Mouse (Mus musculus) duodenum, adult 2 months (tissue): ENCODE data around the gene Olfr1389. TPM values are rescaled to one million over a fixed set of nuclear protein-coding genes. Genes with fewer than 3 reads are reported as not detected.

Experiments used
- polyA plus RNA-seq: library from polyadenylated mRNA; depleted of rRNA; stranded (reverse); fragments of >200 nt; gene quantifications from 2 replicates; pipeline ENCODE4 v1.2.3, GENCODE M21; 2012; ENCODE audit warnings: low replicate concordance; rRNA removed

Gene Olfr1389
- not detected in 2 replicates for polyA plus RNA-seq

GRCm38 (mm10) chr11:49422767-49423166 lies at the start of gene Olfr1389:
Gene Olfr1389, plus strand, starts transcription at chr11:49423067.

GRCm38 (mm10) chr11:49436411-49436810 lies 13.5 kb downstream of the Olfr1389 start, which contains the start of gene Olfr1388:
Gene Olfr1388, plus strand, starts transcription at chr11:49436624.

GRCm38 (mm10) chr11:49455043-49455442 lies 32.2 kb downstream of the Olfr1389 start, which contains the start of gene Olfr1387:
Gene Olfr1387, plus strand, starts transcription at chr11:49455343.

GRCm38 (mm10) chr11:49464746-49465145 lies 41.9 kb downstream of the Olfr1389 start, which contains the start of gene Olfr1386:
Gene Olfr1386, plus strand, starts transcription at chr11:49465046.

Other genes with a start within 250 kb of the Olfr1389 start
- 1.8 and 1.9 TPM in 2 replicates for gene Btnl9, start 235.9 kb upstream of the Olfr1389 start, polyA plus RNA-seq
- 0.33 and 0.69 TPM in 2 replicates for gene Zfp62, start 219.8 kb upstream of the Olfr1389 start, polyA plus RNA-seq
- 123 and 188 TPM in 2 replicates for gene Mgat1, start 178.9 kb upstream of the Olfr1389 start, polyA plus RNA-seq
- gene Olfr1393, start 144.8 kb upstream of the Olfr1389 start, polyA plus RNA-seq: 0.27 TPM in 1 of 2 replicates, not detected in the other
- gene Olfr1392, start 137.8 kb upstream of the Olfr1389 start, polyA plus RNA-seq: 0.05 TPM in 1 of 2 replicates, not detected in the other
- gene Olfr10, start 118.3 kb upstream of the Olfr1389 start, polyA plus RNA-seq: not detected in 2 replicates
- gene Olfr1391, start 100.3 kb upstream of the Olfr1389 start, polyA plus RNA-seq: not detected in 2 replicates
- not detected in 2 replicates for gene Olfr1390, start 87.9 kb upstream of the Olfr1389 start, polyA plus RNA-seq
- not detected in 2 replicates for gene Olfr1388, start 13.6 kb downstream of the Olfr1389 start, polyA plus RNA-seq
- gene Olfr1387, start 32.3 kb downstream of the Olfr1389 start, polyA plus RNA-seq: not detected in 2 replicates
- gene Olfr1386, start 42.0 kb downstream of the Olfr1389 start, polyA plus RNA-seq: not detected in 2 replicates
- gene Olfr1385, start 66.0 kb downstream of the Olfr1389 start, polyA plus RNA-seq: not detected in 2 replicates
- gene Olfr1384, start 83.7 kb downstream of the Olfr1389 start, polyA plus RNA-seq: not detected in 2 replicates
- gene Olfr1383, start 96.6 kb downstream of the Olfr1389 start, polyA plus RNA-seq: not detected in 2 replicates
- gene Olfr1382, start 105.2 kb downstream of the Olfr1389 start, polyA plus RNA-seq: not detected in 2 replicates
- not detected in 2 replicates for gene Olfr1381, start 120.4 kb downstream of the Olfr1389 start, polyA plus RNA-seq
- gene Olfr1380, start 133.8 kb downstream of the Olfr1389 start, polyA plus RNA-seq: not detected in 2 replicates
- gene Flt4, start 186.2 kb downstream of the Olfr1389 start, polyA plus RNA-seq: 4.3 and 4.4 TPM in 2 replicates
- 9.7 and 22.7 TPM in 2 replicates for gene Scgb3a1, start 240.5 kb downstream of the Olfr1389 start, polyA plus RNA-seq